8 mouse cellular contexts compared by ENCODE assay signal in the genomic region with DNA sequence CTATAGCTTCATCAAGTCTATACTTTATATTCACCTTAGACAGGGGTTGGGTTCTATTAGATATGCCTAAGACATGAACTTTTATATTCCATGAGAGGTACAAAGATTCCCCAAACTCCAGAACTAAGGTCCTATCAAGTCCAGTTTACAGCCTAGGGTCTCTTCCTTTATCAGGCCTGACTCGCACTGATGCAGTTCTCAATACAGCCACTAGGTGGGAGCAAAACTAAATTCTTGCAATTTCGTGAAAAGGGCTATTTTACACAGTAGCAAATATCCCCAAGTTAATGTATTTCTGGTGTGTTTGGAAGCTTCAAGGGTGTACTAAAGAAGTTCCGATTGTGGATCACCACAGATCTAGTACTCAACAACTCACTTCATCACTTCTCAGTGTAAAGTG. TPM values are rescaled to one million over a fixed set of nuclear protein-coding genes. Genes with fewer than 3 reads are reported as not detected.
DNase-seq lines count a peak whose midpoint lies in the region; ATAC-seq and TF ChIP-seq lines count a peak whose summit lies in the region.
"Had no signal": no experiment of that assay in that cellular context is flagged by ENCODE, and none has a peak within 500 bp of the region (broad histone marks: within the 10 kb centered on the region; RNA-seq: fewer than 3 reads in every experiment).

No protein-coding gene starts in this region.

- H3K4me3 ChIP-seq in intestine, postnatal 0 days (ENCODE audit: low read depth, low read length), result no peak overlapping the region
- H3K4me3 ChIP-seq in intestine, embryonic 15.5 days (replicated peaks), result no peak overlapping the region
- no peak overlapping the region for H3K4me3 ChIP-seq in G1E (ENCODE audit: low read depth, low read length)
- H3K4me3 ChIP-seq in liver, postnatal 0 days (ENCODE audit: low read depth, low read length), result no peak overlapping the region
- H3K4me3 ChIP-seq: neural tube, embryonic 13.5 days had no signal

- H3K4me2 ChIP-seq in intestine, postnatal 0 days (replicated peaks; ENCODE audit: low read depth), result no peak overlapping the region
- H3K4me2 ChIP-seq in intestine, embryonic 15.5 days (replicated peaks), result no peak overlapping the region
- no peak overlapping the region for H3K4me2 ChIP-seq in liver, postnatal 0 days (ENCODE audit: low read depth, low read length)
- H3K4me2 ChIP-seq: neural tube, embryonic 13.5 days had no signal

- ATAC-seq in intestine, postnatal 0 days, result no peak
- ATAC-seq in intestine, embryonic 15.5 days, result no peak
- no peak for ATAC-seq in G1E (ENCODE audit: extremely low read depth, insufficient number of reproducible peaks, low FRiP score, poor library complexity, severe bottlenecking)
- ATAC-seq in granulocyte monocyte progenitor cell, adult 5-6 weeks (replicated peaks; ENCODE audit: poor library complexity, severe bottlenecking), result 0 out of 2 replicates have a peak, but pooled peaks have one; percentile 46
- no peak for ATAC-seq in liver, postnatal 0 days

- 18% methylated on average over 3 of the region's 3 CpGs for WGBS in intestine, postnatal 0 days
- 24% methylated on average over 3 of the region's 3 CpGs for WGBS in intestine, embryonic 15.5 days
- 21% methylated on average over 3 of the region's 3 CpGs for WGBS in liver, postnatal 0 days (ENCODE audit: insufficient replicate concordance)

- H3K9me3 ChIP-seq in intestine, postnatal 0 days (ENCODE audit: control insufficient read depth), result no peaks in the 10 kb centered on the region
- H3K9me3 ChIP-seq in intestine, embryonic 15.5 days, result no peaks in the 10 kb centered on the region
- no peaks in the 10 kb centered on the region for H3K9me3 ChIP-seq in G1E (replicated peaks)
- H3K9me3 ChIP-seq in liver, postnatal 0 days (ENCODE audit: low read length), result no peaks in the 10 kb centered on the region
- H3K9me3 ChIP-seq: neural tube, embryonic 13.5 days had no signal

- no peak overlapping the region for H3K27ac ChIP-seq in intestine, postnatal 0 days (ENCODE audit: low read depth, low read length)
- H3K27ac ChIP-seq in intestine, embryonic 15.5 days, result no peak overlapping the region
- no peak overlapping the region for H3K27ac ChIP-seq in liver, postnatal 0 days (ENCODE audit: low read depth)
- H3K27ac ChIP-seq: neural tube, embryonic 13.5 days had no signal

- peak; percentile 1 for DNase-seq in G1E (ENCODE audit: low spot score)
- DNase-seq in cerebellum, adult 18-20 months, result peak; percentile 24 to 44
- peak; percentile 15 for DNase-seq in liver, postnatal 0 days
- peak; percentile 23 for DNase-seq in splenic B cell, adult 2 months (ENCODE audit: low read depth, low spot score)

- peak; percentile 68 for TF ChIP-seq CTCF in intestine, postnatal 0 days (IDR thresholded peaks at IDR 0.05; ENCODE audit: low read depth)
- peak; percentile 30; the same call in 1 of the 2 replicates for TF ChIP-seq CTCF in G1E (IDR thresholded peaks at IDR 0.05; ENCODE audit: low read depth, low read length)
- TF ChIP-seq CTCF in liver, postnatal 0 days (IDR thresholded peaks at IDR 0.05; ENCODE audit: low read depth), result peak; percentile 74

- H3K27me3 ChIP-seq in intestine, postnatal 0 days (replicated peaks; ENCODE audit: control insufficient read depth, insufficient read depth, low read length), result no peaks in the 10 kb centered on the region
- H3K27me3 ChIP-seq in intestine, embryonic 15.5 days (replicated peaks), result no peaks in the 10 kb centered on the region
- H3K27me3 ChIP-seq in G1E (ENCODE audit: insufficient read depth, low read length), result no peaks in the 10 kb centered on the region
- H3K27me3 ChIP-seq in liver, postnatal 0 days (ENCODE audit: insufficient read depth, low read length), result no peaks in the 10 kb centered on the region
- no peaks in the 10 kb centered on the region for H3K27me3 ChIP-seq in splenic B cell, adult 2 months (ENCODE audit: control insufficient read depth, insufficient read depth, low read length, poor library complexity, severe bottlenecking)
- H3K27me3 ChIP-seq: neural tube, embryonic 13.5 days had no signal

- no peaks in the 10 kb centered on the region for H3K36me3 ChIP-seq in intestine, postnatal 0 days (ENCODE audit: control insufficient read depth, insufficient read depth)
- no peaks in the 10 kb centered on the region for H3K36me3 ChIP-seq in intestine, embryonic 15.5 days
- H3K36me3 ChIP-seq in G1E (replicated peaks), result no peaks in the 10 kb centered on the region
- no peaks in the 10 kb centered on the region for H3K36me3 ChIP-seq in liver, postnatal 0 days (replicated peaks; ENCODE audit: insufficient read depth, low read length)
- H3K36me3 ChIP-seq in splenic B cell, adult 2 months (ENCODE audit: control insufficient read depth, insufficient read depth, low read length, poor library complexity, severe bottlenecking), result no peaks in the 10 kb centered on the region
- H3K36me3 ChIP-seq: neural tube, embryonic 13.5 days had no signal

- H3K9ac ChIP-seq in intestine, postnatal 0 days (ENCODE audit: low read depth, low read length), result no peak overlapping the region
- H3K9ac ChIP-seq in intestine, embryonic 15.5 days, result no peak overlapping the region
- H3K9ac ChIP-seq in liver, postnatal 0 days (replicated peaks), result no peak overlapping the region
- H3K9ac ChIP-seq: neural tube, embryonic 13.5 days had no signal

- no peaks in the 10 kb centered on the region for H3K4me1 ChIP-seq in intestine, postnatal 0 days (replicated peaks; ENCODE audit: control insufficient read depth, insufficient read depth, low read length)
- no peaks in the 10 kb centered on the region for H3K4me1 ChIP-seq in intestine, embryonic 15.5 days (replicated peaks)
- H3K4me1 ChIP-seq in G1E (ENCODE audit: insufficient read depth, low read depth, low read length), result no peaks in the 10 kb centered on the region
- H3K4me1 ChIP-seq in liver, postnatal 0 days (ENCODE audit: insufficient read depth), result no peaks in the 10 kb centered on the region
- H3K4me1 ChIP-seq: neural tube, embryonic 13.5 days had no signal

- TF ChIP-seq EP300 in liver, postnatal 0 days (IDR thresholded peaks at IDR 0.05; ENCODE audit: low read depth), result no peak

RNA-seq across cellular contexts. Expression of a gene that starts 8.8 kb away (rescaled TPM):
- 4.0 and 4.6 TPM in 2 replicates for polyA plus RNA-seq in intestine, postnatal 0 days (2015; fragmentation: Nextera tagmentation; extraction: Ambion mirVana)
- polyA plus RNA-seq in intestine, embryonic 15.5 days (2015; fragmentation: Nextera tagmentation; extraction: Ambion mirVana), result 6.4 and 7.4 TPM in 2 replicates
- total RNA-seq in G1E (2014; fragmentation: Nextera tagmentation) (not detected in 2 replicates), G1E (2017) (0.11 TPM in 1 of 2 replicates, not detected in the other)
- polyA plus RNA-seq in G1E (2012), result not detected in 2 replicates
- not detected in 2 replicates for total RNA-seq in granulocyte monocyte progenitor cell, adult 5-6 weeks (2014; fragmentation: Nextera tagmentation)
- not detected in 2 replicates for total RNA-seq in granulocyte monocyte progenitor cell, adult 5-6 weeks (2017)
- not detected in 2 replicates for polyA plus RNA-seq in liver, postnatal 0 days (2015; fragmentation: Nextera tagmentation; extraction: Ambion mirVana)

RNA-seq across cellular contexts. Expression of a gene that starts 55.6 kb away (rescaled TPM):
- not detected in 2 replicates for polyA plus RNA-seq in intestine, postnatal 0 days (2015; fragmentation: Nextera tagmentation; extraction: Ambion mirVana)
- not detected in 2 replicates for polyA plus RNA-seq in intestine, embryonic 15.5 days (2015; fragmentation: Nextera tagmentation; extraction: Ambion mirVana)
- total RNA-seq in G1E (2014; fragmentation: Nextera tagmentation) (not detected in 2 replicates), G1E (2017) (0.16 TPM in 1 of 2 replicates, not detected in the other)
- polyA plus RNA-seq in G1E (2012), result not detected in 2 replicates
- not detected in 2 replicates for total RNA-seq in granulocyte monocyte progenitor cell, adult 5-6 weeks (2014; fragmentation: Nextera tagmentation)
- total RNA-seq in granulocyte monocyte progenitor cell, adult 5-6 weeks (2017), result not detected in 2 replicates
- not detected in 2 replicates for polyA plus RNA-seq in liver, postnatal 0 days (2015; fragmentation: Nextera tagmentation; extraction: Ambion mirVana)
- polyA plus RNA-seq: neural tube, embryonic 13.5 days had no signal
